Mouse (Mus musculus) c-Kit-positive CD71-positive TER-119-negative erythroid progenitor cells, embryonic 14.5 days (primary cell): ENCODE measurements around the gene Tmod4.

ENCODE experiments used
- DNase-seq: peaks from one replicate; pipeline ENCODE4 v3.0.0-alpha.2; 2013; ENCODE audit warnings: low read depth

Tmod4 gene

GRCm38 (mm10) chr3:95173256-95173949 is 49.1 kb downstream of the Tmod4 start:
- DNase-seq = no peak

DNA sequence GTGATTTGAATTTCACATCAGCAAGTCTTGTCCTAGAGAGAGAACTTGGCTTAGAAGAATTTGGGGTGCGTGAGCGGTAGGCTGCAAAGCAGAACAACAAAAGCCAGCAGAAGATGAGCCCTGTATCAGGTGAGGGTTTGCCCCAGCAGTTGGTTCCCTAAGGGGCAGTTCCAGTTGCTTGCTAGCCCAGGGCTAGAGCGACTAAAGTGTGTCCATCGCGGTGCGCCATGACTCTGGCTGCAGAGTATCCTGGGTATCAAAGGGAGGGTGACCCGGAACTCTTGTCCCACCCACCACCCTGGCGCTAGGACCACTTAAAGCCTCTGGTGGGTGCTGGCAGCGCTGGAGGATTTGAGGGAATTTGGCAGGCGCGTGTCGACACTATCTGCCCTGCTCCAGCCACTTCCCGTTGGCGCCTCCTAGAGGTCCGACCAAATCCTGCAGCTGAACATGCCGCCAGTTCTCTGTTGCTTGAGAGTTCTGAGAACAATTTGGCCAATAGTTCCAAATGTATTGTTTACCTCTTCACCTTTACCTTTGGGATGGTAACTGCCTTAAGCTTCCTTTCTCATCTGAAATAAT is 49.8 kb downstream of the Tmod4 start:
- DNase-seq = peak; percentile 73

DNA sequence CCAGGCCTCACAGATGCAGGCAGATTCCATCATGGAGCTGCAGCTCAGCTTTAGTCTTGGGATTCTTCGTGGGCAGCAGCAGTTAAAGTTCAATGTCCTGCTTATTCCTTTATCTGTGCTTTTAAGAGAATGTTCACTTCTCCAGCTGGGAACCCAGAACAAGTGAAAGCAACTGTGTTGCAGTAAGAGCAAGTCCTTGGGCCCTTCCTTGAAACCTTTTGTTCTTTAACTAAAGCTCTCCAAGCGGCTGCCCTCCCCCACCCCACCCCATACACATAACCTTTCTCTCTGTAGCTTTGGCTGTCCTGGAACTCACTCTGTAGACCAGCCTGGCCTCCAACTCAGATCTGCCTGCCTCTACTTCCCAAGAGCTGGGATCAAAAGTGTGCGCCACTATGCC is 52.2 kb downstream of the Tmod4 start:
- no peak for DNase-seq

DNA sequence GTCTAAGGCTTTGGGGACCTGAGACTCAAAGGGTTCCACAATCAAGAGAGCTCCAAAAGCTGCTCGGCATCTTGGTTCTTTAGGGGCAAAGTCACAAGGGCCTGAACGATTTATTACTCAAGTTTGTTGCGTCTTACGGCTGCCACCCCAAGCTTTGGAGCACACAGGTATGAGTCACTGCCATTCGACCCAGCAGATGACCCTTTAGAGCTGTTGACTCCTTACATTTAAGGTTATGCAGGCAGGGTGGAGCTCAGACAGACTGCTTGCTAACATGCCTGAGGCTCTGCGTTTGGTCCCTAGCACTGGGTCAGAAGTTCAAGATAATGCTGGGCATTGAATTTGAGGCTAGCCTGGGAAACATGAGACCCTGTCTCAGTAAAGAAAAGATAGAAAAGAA is 53.3 kb downstream of the Tmod4 start:
- DNase-seq = no peak
